Mouse (Mus musculus): ENCODE data around the gene Dnm1.

Gene Dnm1

DNA sequence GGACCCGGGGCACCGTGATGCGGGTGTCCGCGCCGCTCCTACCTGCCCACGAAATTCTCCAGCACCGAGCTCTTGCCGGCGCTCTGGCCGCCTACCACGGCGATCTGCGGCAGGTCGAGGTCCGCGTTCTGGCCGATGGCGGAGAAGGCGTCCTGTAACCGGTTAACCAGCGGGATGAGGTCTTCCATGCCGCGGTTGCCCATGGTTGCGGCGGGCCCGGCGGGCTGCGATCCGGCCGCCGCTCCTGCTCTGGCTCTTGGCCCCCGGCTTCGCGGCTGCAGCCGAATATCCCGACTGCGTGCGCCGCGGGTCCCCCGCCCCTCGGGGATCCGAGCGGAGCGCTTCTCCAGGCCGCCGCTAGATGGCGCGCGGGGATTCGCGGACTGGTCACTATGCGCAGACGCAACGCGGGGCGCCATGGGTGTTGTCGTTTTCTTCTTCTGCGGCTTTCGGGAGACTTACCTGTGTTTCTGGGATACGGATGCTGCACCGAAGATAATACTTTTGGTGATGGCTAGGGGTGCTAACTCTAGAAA, at the start of gene Dnm1:
Gene Dnm1, minus strand, starts transcription at position 332 of the 536 bp plus-strand sequence.
- DNase-seq (ENCODE audit: low spot score in 2 of 2) = peak; percentile 84 to 93

DNA sequence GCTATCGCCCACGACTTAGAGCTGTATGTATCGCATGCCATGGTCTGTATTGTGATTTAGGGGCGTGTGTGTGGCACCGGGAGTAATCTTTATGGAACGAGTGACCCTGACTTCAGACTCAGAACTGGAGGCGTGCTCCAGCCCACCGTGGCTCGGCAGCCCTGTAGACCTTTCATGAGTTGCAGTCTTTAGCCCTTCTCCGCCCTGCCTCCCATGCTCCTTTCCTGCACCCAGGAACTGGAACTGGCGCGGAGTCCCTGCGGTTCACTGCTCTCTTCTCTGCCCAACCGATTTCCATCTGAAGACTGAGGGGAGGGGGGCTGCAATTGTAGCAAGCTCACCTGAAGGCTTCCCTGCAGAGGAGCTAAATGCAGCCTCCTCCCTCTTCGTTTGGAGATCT, 43.6 kb upstream of the Dnm1 start:
- DNase-seq (ENCODE audit: low spot score in 2 of 2) = no peak

DNA sequence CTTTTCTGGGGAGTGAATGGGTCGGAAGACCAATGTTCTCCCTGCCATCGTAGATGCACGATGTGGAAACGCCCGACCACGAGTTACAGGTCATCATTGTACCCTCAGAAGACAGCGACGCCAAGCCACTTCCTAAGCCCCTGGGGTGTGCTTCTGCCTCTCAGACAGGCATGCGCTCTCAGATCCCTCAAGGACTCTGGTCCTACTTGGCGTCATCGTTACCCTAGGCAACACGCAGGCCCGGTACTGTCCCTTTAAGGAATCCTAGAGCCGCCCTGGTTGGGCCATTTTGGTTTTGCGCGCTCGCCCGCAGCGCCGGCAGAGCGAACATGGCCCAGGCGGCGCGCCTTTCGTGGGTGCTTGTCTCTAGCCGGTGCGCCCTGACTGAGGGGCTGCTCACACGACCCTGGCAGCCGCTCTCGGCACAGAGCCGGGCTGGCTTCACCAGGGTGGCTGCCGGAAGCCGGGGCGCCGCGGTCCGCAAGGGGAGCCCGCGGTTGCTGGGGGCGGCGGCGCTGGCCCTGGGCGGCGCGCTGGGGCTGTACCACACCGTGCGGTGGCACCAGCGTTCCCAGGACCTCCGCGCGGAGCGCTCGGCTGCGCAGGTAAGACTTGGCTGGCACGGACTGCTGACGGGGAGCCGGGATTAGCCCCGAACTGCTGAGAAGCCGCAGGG, 42.9 kb upstream of the Dnm1 start:
- peak; percentile 89 to 92 for DNase-seq (ENCODE audit: low spot score in 2 of 2)

DNA sequence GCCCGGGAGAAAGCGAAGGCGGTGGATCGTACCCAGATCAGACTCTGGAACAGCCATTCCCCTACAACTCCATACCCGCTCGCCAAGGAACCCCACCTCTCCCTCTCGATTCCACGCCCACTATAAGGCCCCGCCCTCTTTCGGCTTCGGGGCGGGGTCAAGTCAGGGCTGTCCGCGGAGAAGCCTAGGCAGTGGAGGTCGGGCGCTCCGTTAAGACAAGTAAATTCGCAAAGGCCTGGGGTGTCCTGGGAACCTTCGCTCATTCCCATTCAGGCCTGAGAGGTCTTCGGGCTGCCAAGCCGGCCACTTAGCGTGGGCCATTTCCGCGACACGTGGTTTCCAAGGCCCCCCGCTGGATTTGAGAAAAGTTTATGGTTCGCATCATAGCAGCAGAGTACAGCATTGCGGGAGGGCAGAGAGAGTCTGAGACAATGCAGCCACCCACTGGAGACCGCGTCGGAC, 42.4 kb upstream of the Dnm1 start, which contains the start of gene Ptges2:
Gene Ptges2, plus strand, starts transcription at position 413 of the 462 bp plus-strand sequence.
- peak; percentile 84 to 85 for DNase-seq (ENCODE audit: low spot score in 2 of 2)

GRCm38 (mm10) chr2:32394973-32395372, 41.8 kb upstream of the Dnm1 start:
- DNase-seq (ENCODE audit: low spot score in 2 of 2) = peak in 1 of 2 experiments; percentile 27

GRCm38 (mm10) chr2:32392063-32392462, 38.9 kb upstream of the Dnm1 start:
- DNase-seq (ENCODE audit: low spot score in 2 of 2) = no peak

GRCm38 (mm10) chr2:32390871-32391270, 37.7 kb upstream of the Dnm1 start:
- DNase-seq (ENCODE audit: low spot score in 2 of 2) = no peak

- no peak for DNase-seq (ENCODE audit: low spot score in 2 of 2)
Measured at GRCm38 (mm10) chr2:32389157-32389556, 36.0 kb upstream of the Dnm1 start.

DNA sequence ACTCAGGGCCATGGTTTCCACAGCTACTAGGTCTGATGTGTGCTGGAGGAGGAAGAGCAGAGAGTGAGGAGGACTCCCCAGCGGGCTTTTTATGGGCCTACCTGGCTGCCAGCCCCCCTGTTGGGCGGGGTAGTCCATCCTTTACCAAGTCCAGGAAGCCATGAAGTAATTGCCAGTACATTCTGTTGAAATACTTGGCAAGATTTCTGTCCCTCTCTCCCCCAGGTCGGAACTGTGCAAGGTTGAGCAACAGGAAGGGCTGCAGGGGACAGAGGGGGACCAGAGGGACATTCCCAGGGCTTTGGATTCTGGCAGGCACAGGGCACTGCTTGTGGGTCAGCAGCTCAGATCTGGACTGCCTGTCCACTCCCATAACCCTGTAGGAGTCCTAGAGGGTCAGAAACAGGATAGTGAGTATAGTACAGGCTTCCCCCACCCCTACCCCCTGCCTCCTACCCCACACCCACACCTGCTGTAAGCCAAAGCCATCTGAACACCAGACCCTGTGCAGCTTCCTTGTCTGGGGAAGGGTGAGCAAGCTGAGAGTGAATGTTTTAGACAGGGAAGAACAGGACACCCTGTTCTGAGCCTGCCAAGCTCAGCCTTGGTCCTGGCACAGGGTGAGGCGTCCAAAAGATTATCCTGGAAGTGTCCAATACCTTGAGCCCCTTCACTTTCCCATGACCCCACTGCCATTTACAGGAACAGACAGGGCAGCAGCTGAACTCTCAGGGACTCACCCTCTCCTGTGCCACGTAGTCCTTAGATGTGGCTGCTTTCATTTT, 34.8 kb upstream of the Dnm1 start, which contains the start of gene Lcn2:
Gene Lcn2, minus strand, starts transcription at position 547 of the 785 bp plus-strand sequence.
- DNase-seq (ENCODE audit: low spot score in 2 of 2) = no peak

- DNase-seq (ENCODE audit: low spot score in 2 of 2) = no peak
Measured at GRCm38 (mm10) chr2:32382689-32383088, 29.6 kb upstream of the Dnm1 start.

DNA sequence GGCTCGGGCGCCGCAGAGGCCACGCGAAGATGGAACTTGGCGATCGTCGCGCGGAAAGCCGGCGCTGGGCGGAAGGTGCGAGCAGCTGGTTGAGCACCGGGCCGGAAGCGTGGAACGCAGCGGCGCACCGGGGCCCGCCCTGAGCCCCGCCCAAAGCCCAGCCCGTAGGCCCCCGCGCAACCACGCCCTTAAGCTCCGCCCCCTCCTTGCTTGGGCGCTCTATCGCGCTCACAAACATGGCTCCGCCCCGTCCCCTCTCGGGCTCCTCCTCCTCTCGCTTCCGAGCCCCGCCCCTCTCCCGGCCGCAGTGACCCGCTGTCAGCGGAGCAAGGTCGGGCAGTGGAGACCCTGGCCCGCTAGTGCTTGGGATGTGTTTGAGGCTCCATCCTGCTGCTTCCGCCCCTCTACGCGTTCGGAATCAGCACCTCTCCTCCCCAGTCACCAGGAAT, 28.7 kb upstream of the Dnm1 start, which contains the start of gene 1110008P14Rik:
Gene 1110008P14Rik, minus strand, starts transcription at position 164 of the 449 bp plus-strand sequence.
- peak; percentile 80 to 86 for DNase-seq (ENCODE audit: low spot score in 2 of 2)

DNA sequence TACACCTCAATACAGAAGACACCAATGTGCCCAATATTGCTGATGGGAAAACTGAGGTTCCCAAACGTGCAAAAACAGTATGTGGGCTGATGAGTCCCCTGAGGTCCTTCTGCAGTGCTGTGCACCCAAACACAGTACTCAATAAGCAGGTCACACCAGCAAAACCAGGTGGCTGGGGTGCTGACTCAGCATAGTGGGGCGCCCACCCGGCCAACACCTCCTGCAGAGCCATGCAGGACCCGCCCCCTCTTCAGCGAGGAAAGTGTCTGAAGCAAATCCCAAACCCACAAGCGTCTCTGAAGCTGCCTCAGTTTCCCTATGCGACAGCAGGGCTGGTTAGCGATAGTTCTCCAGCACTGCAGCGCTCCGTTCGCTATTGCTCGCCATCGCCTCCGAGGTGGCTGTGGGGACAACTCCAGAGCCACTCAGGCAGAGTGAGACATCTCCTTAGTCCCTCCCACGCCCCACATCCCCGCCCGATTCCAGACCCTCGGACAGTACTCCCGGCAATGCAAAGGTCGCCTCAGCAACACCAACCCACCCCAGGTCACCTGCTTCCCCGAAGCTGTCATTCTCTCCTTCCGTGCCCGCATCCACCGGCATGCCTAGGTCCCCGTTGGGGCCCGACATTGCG, 28.1 kb upstream of the Dnm1 start:
- peak in 1 of 2 experiments; percentile 44 for DNase-seq (ENCODE audit: low spot score in 2 of 2)

GRCm38 (mm10) chr2:32380001-32380500, 26.9 kb upstream of the Dnm1 start:
- DNase-seq (ENCODE audit: low spot score in 2 of 2) = no peak

- DNase-seq (ENCODE audit: low spot score in 2 of 2) = no peak
Measured at GRCm38 (mm10) chr2:32376963-32377362, 23.8 kb upstream of the Dnm1 start.

GRCm38 (mm10) chr2:32375317-32375940, 22.3 kb upstream of the Dnm1 start:
- no peak for DNase-seq (ENCODE audit: low spot score in 2 of 2)

DNA sequence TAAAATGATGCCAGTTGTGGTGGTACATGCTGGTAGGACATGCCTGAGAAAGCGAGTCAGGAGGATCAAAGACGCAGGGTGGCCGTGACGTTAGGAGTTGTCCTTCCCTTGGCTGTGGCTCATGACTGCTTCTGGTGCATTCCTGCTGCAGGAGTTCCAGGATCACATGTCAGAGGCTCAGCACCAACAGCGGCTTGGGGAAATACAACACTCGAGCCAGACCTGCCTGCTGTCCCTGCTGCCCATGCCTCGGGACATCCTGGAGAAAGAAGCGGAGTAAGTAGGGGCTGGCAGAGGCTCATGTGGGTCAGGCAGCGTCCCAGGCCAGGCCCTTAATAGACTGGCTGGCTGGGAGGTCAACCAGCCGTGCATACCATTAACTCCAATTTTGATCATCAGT, 21.1 kb upstream of the Dnm1 start:
- DNase-seq (ENCODE audit: low spot score in 2 of 2) = no peak

GRCm38 (mm10) chr2:32367315-32367714, 14.2 kb upstream of the Dnm1 start:
- no peak for DNase-seq (ENCODE audit: low spot score in 2 of 2)

DNA sequence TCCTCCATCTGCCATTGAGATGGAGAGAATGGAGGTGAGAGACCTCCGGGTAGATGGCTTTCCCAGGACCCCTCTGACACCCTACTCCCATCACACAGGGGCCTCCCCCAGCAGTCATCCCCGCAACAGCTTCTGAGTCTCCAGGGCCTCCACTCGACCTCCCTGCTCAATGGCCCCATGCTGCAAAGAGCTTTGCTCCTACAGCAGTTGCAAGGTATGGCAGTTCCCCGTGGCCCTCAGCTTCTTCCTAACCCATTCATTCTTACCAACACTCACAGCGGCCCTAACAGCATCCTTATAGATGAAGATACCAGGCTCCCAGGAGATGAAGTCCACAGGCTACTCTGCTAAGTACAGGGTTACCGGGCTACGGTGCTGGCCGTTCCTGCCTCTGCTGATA, 11.0 kb upstream of the Dnm1 start:
- DNase-seq (ENCODE audit: low spot score in 2 of 2) = no peak

- DNase-seq (ENCODE audit: low spot score in 2 of 2) = no peak
Measured at GRCm38 (mm10) chr2:32363376-32364106, 10.4 kb upstream of the Dnm1 start.

- DNase-seq (ENCODE audit: low spot score in 2 of 2) = peak; percentile 78 to 86
Measured at GRCm38 (mm10) chr2:32362817-32363340, 9.7 kb upstream of the Dnm1 start.

All from frontal cortex, postnatal 14 days (tissue).